ENCODE assay signal across 22 mouse cellular contexts in the genomic region with DNA sequence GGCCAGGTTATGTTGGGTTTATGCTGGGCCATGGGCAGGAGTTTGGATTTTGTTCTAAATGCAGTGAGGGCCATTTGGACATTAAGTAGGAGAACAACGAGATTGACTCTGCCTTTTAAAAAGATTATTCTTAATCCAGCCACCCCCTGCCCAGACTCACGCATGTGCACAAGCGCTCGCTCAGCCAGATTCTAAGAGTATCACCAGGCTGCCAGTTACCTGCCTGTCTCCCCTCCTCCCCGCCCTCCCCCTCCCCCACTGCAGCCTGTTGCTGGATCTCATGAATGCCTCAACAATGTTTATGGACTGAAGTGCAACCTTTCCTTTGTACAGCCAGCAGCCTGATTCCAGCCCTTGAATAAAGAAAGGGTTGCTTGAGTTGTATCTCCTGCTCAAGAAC. TPM values are rescaled to one million over a fixed set of nuclear protein-coding genes. Genes with fewer than 3 reads are reported as not detected.
A peak's percentile ranks its signal among the peaks of the same experiment; 100 is the strongest.
DNase-seq lines count a peak whose midpoint lies in the region; ATAC-seq and TF ChIP-seq lines count a peak whose summit lies in the region.
"Had no signal": no experiment of that assay in that cellular context is flagged by ENCODE, and none has a peak within 500 bp of the region (broad histone marks: within the 10 kb centered on the region; RNA-seq: fewer than 3 reads in every experiment).

No protein-coding gene starts in this region.

- no peaks in the 10 kb centered on the region for H3K9me3 ChIP-seq in intestine, postnatal 0 days (ENCODE audit: control insufficient read depth)
- no peaks in the 10 kb centered on the region for H3K9me3 ChIP-seq in intestine, embryonic 15.5 days
- no peaks in the 10 kb centered on the region for H3K9me3 ChIP-seq in liver, embryonic 16.5 days (replicated peaks; ENCODE audit: control insufficient read depth, low read length)
- H3K9me3 ChIP-seq in heart, embryonic 16.5 days (replicated peaks; ENCODE audit: control insufficient read depth, low read length) = no peaks in the 10 kb centered on the region
- no peaks in the 10 kb centered on the region for H3K9me3 ChIP-seq in midbrain, embryonic 15.5 days
- H3K9me3 ChIP-seq: forebrain, embryonic 12.5 days; hindbrain, embryonic 15.5 days; stomach, embryonic 15.5 days had no signal

- ATAC-seq in intestine, postnatal 0 days = no peak
- ATAC-seq in intestine, embryonic 15.5 days = no peak
- ATAC-seq in liver, embryonic 16.5 days (ENCODE audit: low read depth) = no peak
- ATAC-seq in heart, embryonic 16.5 days (replicated peaks; ENCODE audit: extremely low read depth, insufficient read depth, low FRiP score) = no peak
- ATAC-seq in midbrain, embryonic 15.5 days (replicated peaks) = no peak
- ATAC-seq: activated CD4-positive, CD25-positive, alpha-beta regulatory T cell, adult 4 months; CD4-positive, CD25-positive, alpha-beta regulatory T cell, adult 4 months; Patski had no signal

- no peaks in the 10 kb centered on the region for H3K27me3 ChIP-seq in heart, adult 2 months (ENCODE audit: control insufficient read depth, insufficient read depth, low read length)
- H3K27me3 ChIP-seq in intestine, postnatal 0 days (replicated peaks; ENCODE audit: control insufficient read depth, insufficient read depth, low read length) = no peaks in the 10 kb centered on the region
- H3K27me3 ChIP-seq in intestine, embryonic 15.5 days (replicated peaks) = no peaks in the 10 kb centered on the region
- H3K27me3 ChIP-seq in liver, embryonic 16.5 days (ENCODE audit: control insufficient read depth, insufficient read depth, low read depth, low read length) = no peaks in the 10 kb centered on the region
- H3K27me3 ChIP-seq in heart, embryonic 16.5 days (ENCODE audit: control insufficient read depth, insufficient read depth, low read length) = no peaks in the 10 kb centered on the region
- no peaks in the 10 kb centered on the region for H3K27me3 ChIP-seq in midbrain, embryonic 15.5 days (replicated peaks)
- H3K27me3 ChIP-seq: forebrain, embryonic 12.5 days; hindbrain, embryonic 15.5 days; Patski; stomach, embryonic 15.5 days had no signal

- TF ChIP-seq EP300 in heart, adult 2 months (IDR thresholded peaks at IDR 0.05; ENCODE audit: insufficient read depth, low read depth, low read length) = no peak

- 83% methylated on average over 5 of the region's 5 CpGs for WGBS in heart, adult 2 months
- 79% methylated on average over 5 of the region's 5 CpGs for WGBS in intestine, postnatal 0 days
- WGBS in intestine, embryonic 15.5 days = 77% methylated on average over 5 of the region's 5 CpGs
- 69% methylated on average over 5 of the region's 5 CpGs for WGBS in liver, embryonic 16.5 days (ENCODE audit: insufficient replicate concordance)
- 78% methylated on average over 5 of the region's 5 CpGs for WGBS in heart, embryonic 16.5 days
- WGBS in midbrain, embryonic 15.5 days = 63% methylated on average over 5 of the region's 5 CpGs

- no peaks in the 10 kb centered on the region for H3K79me2 ChIP-seq in heart, adult 2 months (replicated peaks; ENCODE audit: control insufficient read depth, insufficient read depth, low read length)

- no peak overlapping the region for H3K9ac ChIP-seq in heart, adult 2 months (ENCODE audit: low read depth, low read length)
- no peak overlapping the region for H3K9ac ChIP-seq in intestine, postnatal 0 days (ENCODE audit: low read depth, low read length)
- no peak overlapping the region for H3K9ac ChIP-seq in intestine, embryonic 15.5 days
- H3K9ac ChIP-seq in liver, embryonic 16.5 days (ENCODE audit: low read depth, low read length) = no peak overlapping the region
- no peak overlapping the region for H3K9ac ChIP-seq in heart, embryonic 16.5 days (ENCODE audit: low read length)
- no peak overlapping the region for H3K9ac ChIP-seq in midbrain, embryonic 15.5 days
- H3K9ac ChIP-seq: forebrain, embryonic 12.5 days; hindbrain, embryonic 15.5 days; stomach, embryonic 15.5 days had no signal

- H3K4me2 ChIP-seq in intestine, postnatal 0 days (replicated peaks; ENCODE audit: low read depth) = 0 out of 2 replicates have a peak overlapping the region, but pooled peaks have one; percentile 49
- no peak overlapping the region for H3K4me2 ChIP-seq in intestine, embryonic 15.5 days (replicated peaks)
- no peak overlapping the region for H3K4me2 ChIP-seq in liver, embryonic 16.5 days (ENCODE audit: low read depth, low read length)
- peak overlapping the region; percentile 35; the same call in 1 of the 2 replicates for H3K4me2 ChIP-seq in heart, embryonic 16.5 days (ENCODE audit: low read depth, low read length)
- H3K4me2 ChIP-seq in midbrain, embryonic 15.5 days = no peak overlapping the region
- H3K4me2 ChIP-seq: forebrain, embryonic 12.5 days; hindbrain, embryonic 15.5 days; midbrain, embryonic 11.5 days; stomach, embryonic 15.5 days had no signal

- no peak for DNase-seq in heart, adult 2 months
- DNase-seq in heart, adult 18-20 months = no peak
- no peak for DNase-seq in liver
- DNase-seq: adrenal gland, postnatal 14 days; cerebellum, adult 9-11 months; gastrocnemius, adult 2 months; layer of hippocampus, postnatal 36 days; retina, postnatal 1 day; thymus, adult 18-20 months had no signal

- H3K4me1 ChIP-seq in heart, adult 2 months (ENCODE audit: control insufficient read depth, insufficient read depth, low read length) = no peaks in the 10 kb centered on the region
- peaks cover 7% of the 10 kb centered on the region; the same call in 1 of the 2 replicates for H3K4me1 ChIP-seq in intestine, postnatal 0 days (replicated peaks; ENCODE audit: control insufficient read depth, insufficient read depth, low read length)
- 0 out of 2 replicates have a peak, but pooled peaks cover 4% of the 10 kb centered on the region for H3K4me1 ChIP-seq in intestine, embryonic 15.5 days (replicated peaks)
- H3K4me1 ChIP-seq in liver, embryonic 16.5 days (ENCODE audit: control insufficient read depth, low read depth, low read length) = no peaks in the 10 kb centered on the region
- peaks cover 20% of the 10 kb centered on the region for H3K4me1 ChIP-seq in heart, embryonic 16.5 days (ENCODE audit: control insufficient read depth, insufficient read depth, low read length)
- peaks cover 13% of the 10 kb centered on the region for H3K4me1 ChIP-seq in midbrain, embryonic 15.5 days
- H3K4me1 ChIP-seq: stomach, embryonic 15.5 days had no signal

- intact Hi-C loops in heart, adult 2 months (cut with DNase I) = no loop called here

- H3K4me3 ChIP-seq in heart, adult 2 months = no peak overlapping the region
- no peak overlapping the region for H3K4me3 ChIP-seq in intestine, postnatal 0 days (ENCODE audit: low read depth, low read length)
- no peak overlapping the region for H3K4me3 ChIP-seq in intestine, embryonic 15.5 days (replicated peaks)
- H3K4me3 ChIP-seq in liver, embryonic 16.5 days (ENCODE audit: low read depth, low read length) = no peak overlapping the region
- no peak overlapping the region for H3K4me3 ChIP-seq in heart, embryonic 16.5 days (ENCODE audit: low read length)
- no peak overlapping the region for H3K4me3 ChIP-seq in midbrain, embryonic 15.5 days
- H3K4me3 ChIP-seq: forebrain, embryonic 12.5 days; gastrocnemius, adult 2 months; hindbrain, embryonic 15.5 days; layer of hippocampus, adult 2 months; stomach, embryonic 15.5 days had no signal

- TF ChIP-seq CTCF in heart, adult 2 months (IDR thresholded peaks at IDR 0.05) = no peak
- no peak for TF ChIP-seq CTCF in intestine, postnatal 0 days (IDR thresholded peaks at IDR 0.05; ENCODE audit: low read depth)

- no peak for TF ChIP-seq POLR2A in heart, adult 2 months (IDR thresholded peaks at IDR 0.05; ENCODE audit: insufficient read depth, low read depth, low read length)

- no peaks in the 10 kb centered on the region for H3K36me3 ChIP-seq in heart, adult 2 months (ENCODE audit: control insufficient read depth, insufficient read depth, low read length)
- H3K36me3 ChIP-seq in intestine, postnatal 0 days (ENCODE audit: control insufficient read depth, insufficient read depth) = 0 out of 2 replicates have a peak, but pooled peaks cover 8% of the 10 kb centered on the region
- no peaks in the 10 kb centered on the region for H3K36me3 ChIP-seq in intestine, embryonic 15.5 days
- H3K36me3 ChIP-seq in liver, embryonic 16.5 days (ENCODE audit: control insufficient read depth, insufficient read depth) = no peaks in the 10 kb centered on the region
- H3K36me3 ChIP-seq in heart, embryonic 16.5 days (ENCODE audit: control insufficient read depth, insufficient read depth) = no peaks in the 10 kb centered on the region
- H3K36me3 ChIP-seq in midbrain, embryonic 15.5 days (replicated peaks) = no peaks in the 10 kb centered on the region
- H3K36me3 ChIP-seq: hindbrain, embryonic 15.5 days; stomach, embryonic 15.5 days had no signal

- H3K27ac ChIP-seq in heart, adult 2 months = peak overlapping the region; percentile 57
- no peak overlapping the region for H3K27ac ChIP-seq in intestine, postnatal 0 days (ENCODE audit: low read depth, low read length)
- no peak overlapping the region for H3K27ac ChIP-seq in intestine, embryonic 15.5 days
- H3K27ac ChIP-seq in liver, embryonic 16.5 days (ENCODE audit: low read length) = peak overlapping the region; percentile 35
- peak overlapping the region; percentile 13 for H3K27ac ChIP-seq in heart, embryonic 16.5 days (ENCODE audit: low read length)
- no peak overlapping the region for H3K27ac ChIP-seq in midbrain, embryonic 15.5 days
- H3K27ac ChIP-seq: forebrain, embryonic 12.5 days; gastrocnemius, adult 2 months; hindbrain, embryonic 15.5 days; layer of hippocampus, adult 2 months; stomach, embryonic 15.5 days had no signal

RNA-seq across cellular contexts. Expression of gene Bcl9, which starts 22.0 kb away (rescaled TPM):
- 10 to 100 TPM; 14.3 to 22.4 TPM for total RNA-seq in heart, adult 2 months (2021)
- polyA plus RNA-seq in heart, adult 2 months (2012; rRNA removed) = 15.3 and 18.0 TPM in 2 replicates
- total RNA-seq in heart, adult 18-20 months (2021) = 10 to 100 TPM; 14.2 to 17.9 TPM
- 21.2 and 26.7 TPM in 2 replicates for polyA plus RNA-seq in intestine, postnatal 0 days (2015; fragmentation: Nextera tagmentation; extraction: Ambion mirVana)
- 46.2 and 47.0 TPM in 2 replicates for polyA plus RNA-seq in intestine, embryonic 15.5 days (2015; fragmentation: Nextera tagmentation; extraction: Ambion mirVana)
- 2.9 and 3.8 TPM in 2 replicates for polyA plus RNA-seq in liver, embryonic 16.5 days (2015; fragmentation: Nextera tagmentation; extraction: Ambion mirVana)
- 29.9 and 31.4 TPM in 2 replicates for polyA plus RNA-seq in heart, embryonic 16.5 days (2015; fragmentation: Nextera tagmentation; extraction: Ambion mirVana)
- polyA plus RNA-seq in midbrain, embryonic 15.5 days (2015; fragmentation: Nextera tagmentation; extraction: Ambion mirVana) = 101 and 102 TPM in 2 replicates

Comparison
In these comparisons a context has a peak if more than half of its experiments do, and no peak if none do; other contexts are left out.
1. H3K4me2 ChIP-seq: peak in intestine, postnatal 0 days (single experiment) and heart, embryonic 16.5 days (single experiment); none in intestine, embryonic 15.5 days (single experiment), liver, embryonic 16.5 days (single experiment) and midbrain, embryonic 15.5 days (single experiment).
2. H3K27ac ChIP-seq: peak in heart, adult 2 months (single experiment), liver, embryonic 16.5 days (single experiment) and heart, embryonic 16.5 days (single experiment); none in intestine, postnatal 0 days (single experiment), intestine, embryonic 15.5 days (single experiment) and midbrain, embryonic 15.5 days (single experiment).